Mouse (Mus musculus) CH12.LX (cell line): ENCODE measurements at regions not wholly inside any gene's neighbourhood (a gene's known extent, or its start where the extent isn't known, plus 50 kb on each side); places are given as distances from the start of the nearest gene placed in this dataset.
A peak's percentile ranks its signal among the peaks of the same experiment; 100 is the strongest.

Experiments
- CTCF ChIP-seq, 2 experiments: IDR thresholded peaks in 1 of 2; conservative IDR thresholded peaks in 1 of 2; 2 replicates each; pipeline ENCODE4 v1.5.1; 2011 to 2012; ENCODE audit warnings: low read depth in 2 of 2, low read length in 2 of 2, improper control_type of control experiment in 1 of 2, inconsistent platforms in 1 of 2, mild to moderate bottlenecking in 1 of 2, moderate library complexity in 1 of 2
- ELF1 ChIP-seq: IDR thresholded peaks from 2 replicates; pipeline ENCODE4 v1.6.1; 2014; ENCODE audit warnings: low read depth, mild to moderate bottlenecking, inconsistent platforms, low read length, improper control_type of control experiment
- EP300 ChIP-seq: IDR thresholded peaks from 2 replicates; pipeline ENCODE4 v1.6.1; 2011; ENCODE audit warnings: low read length, improper control_type of control experiment
- HCFC1 ChIP-seq: IDR thresholded peaks from 2 replicates; pipeline ENCODE4 v1.6.1; 2012; ENCODE audit warnings: low read depth, mild to moderate bottlenecking, inconsistent platforms, low read length, improper control_type of control experiment
- RAD21 ChIP-seq: IDR thresholded peaks from 2 replicates; pipeline ENCODE4 v1.6.1; 2011; ENCODE audit warnings: low read depth, mild to moderate bottlenecking, low read length, improper control_type of control experiment, moderate library complexity
- SIN3A ChIP-seq: IDR thresholded peaks from 2 replicates; pipeline ENCODE4 v1.6.1; 2012; ENCODE audit warnings: low read length, improper control_type of control experiment, inconsistent platforms
- SMC3 ChIP-seq: IDR thresholded peaks from 2 replicates; pipeline ENCODE4 v1.6.1; 2011; ENCODE audit warnings: low read depth, low read length, improper control_type of control experiment
- USF2 ChIP-seq: conservative IDR thresholded peaks from 2 replicates; pipeline ENCODE4 v1.6.1; 2011; ENCODE audit warnings: low read depth, low read length, improper control_type of control experiment
- ZMIZ1 ChIP-seq: IDR thresholded peaks from 2 replicates; pipeline ENCODE4 v1.6.1; 2012; ENCODE audit warnings: low read depth, mild to moderate bottlenecking, inconsistent platforms, low read length, improper control_type of control experiment

DNA sequence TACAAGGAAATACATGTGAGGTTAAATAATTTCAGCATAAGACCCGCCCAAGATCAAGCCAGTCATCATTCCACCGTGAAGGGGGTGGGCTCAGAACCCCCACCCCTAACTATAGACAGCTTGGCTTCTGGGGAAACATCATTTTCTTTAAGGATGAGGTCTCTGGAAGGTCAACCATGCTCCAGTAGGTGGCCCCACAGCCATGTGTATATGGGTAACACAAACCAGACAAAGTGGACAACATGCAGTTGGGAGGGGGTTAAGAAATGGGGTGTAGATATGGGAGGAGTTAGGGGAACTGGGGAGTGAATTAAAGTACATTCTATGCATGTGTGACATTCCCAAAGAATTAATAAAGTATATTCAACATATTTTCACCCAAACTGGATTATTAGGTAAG is 600.4 kb downstream of the Gm19410 start:
- TF ChIP-seq EP300 (no peak), ELF1 (no peak), SMC3 (peak; percentile 5; the same call in 1 of the 2 replicates), CTCF (conservative IDR thresholded peaks at IDR 0.05 in 1 of 2, IDR thresholded peaks at IDR 0.05 in 1 of 2; ENCODE audit: low read depth in 2 of 2, low read length in 2 of 2) (peak in 1 of 2 experiments; percentile 45; a peak in 2 of 4 replicates), HCFC1 (no peak), RAD21 (peak; percentile 26), SIN3A (no peak), ZMIZ1 (no peak), USF2 (no peak)
